Comparison of ENCODE assay signal across 7 mouse cellular contexts in genomic region chr11:96438787-96439186, GRCm38 (mm10). TPM values are rescaled to one million over a fixed set of nuclear protein-coding genes. Genes with fewer than 3 reads are reported as not detected.
DNase-seq lines count a peak whose midpoint lies in the region; ATAC-seq lines count a peak whose summit lies in the region.

No protein-coding gene starts in this region.

- ATAC-seq in CD4-positive, CD25-positive, alpha-beta regulatory T cell, adult 4 months: peak; percentile 37
- ATAC-seq in megakaryocyte progenitor cell, adult 5-6 weeks (replicated peaks; ENCODE audit: poor library complexity): peak; percentile 78

- DNase-seq in A20 (ENCODE audit: low read depth, low spot score): peak; percentile 66
- DNase-seq in c-Kit-positive CD71-negative TER-119-negative erythroid progenitor cells, embryonic 14.5 days (ENCODE audit: low read depth): peak; percentile 38
- DNase-seq in gastrocnemius, postnatal 10 days: peak; percentile 49
- peak; percentile 79 to 84 for DNase-seq in kidney, postnatal 4 days
- DNase-seq in spleen, postnatal 14 days (ENCODE audit: low spot score in 2 of 2): peak; percentile 27 to 50

RNA-seq across cellular contexts. Expression of gene Skap1, which starts 25.6 kb away (rescaled TPM):
- 100 to 1,000 TPM; 652 to 757 TPM for polyA plus RNA-seq in CD4-positive, CD25-positive, alpha-beta regulatory T cell, adult 4 months (2017; shearing (Covaris generic))
- under 1 TPM; 0.16 to 0.19 TPM for total RNA-seq in gastrocnemius, postnatal 10 days (2021)
- 0.32 TPM in 1 of 2 replicates, not detected in the other for total RNA-seq in megakaryocyte progenitor cell, adult 5-6 weeks (2015)
- 0.46 TPM in 1 of 2 replicates, not detected in the other for total RNA-seq in megakaryocyte progenitor cell, adult 5-6 weeks (2017)

Comparison
In these comparisons a context has a peak if more than half of its experiments do, and no peak if none do; other contexts are left out.
1. Peak in every context shown above with its lines: DNase-seq and ATAC-seq.